Mouse (Mus musculus) left cerebral cortex, adult 2 months (tissue): ENCODE measurements at regions not wholly inside any gene's neighbourhood (a gene's known extent, or its start where the extent isn't known, plus 50 kb on each side); places are given as distances from the start of the nearest gene placed in this dataset.
A peak's percentile ranks its signal among the peaks of the same experiment; 100 is the strongest.

Experiments
- DNase-seq, 2 experiments: peaks; one replicate each; pipeline ENCODE4 v3.0.0; 2021 to 2022; ENCODE audit warnings: low spot score in 2 of 2, mixed read lengths in 1 of 2; ENCODE audit errors: extremely low spot score in 1 of 2
- H3K27ac ChIP-seq: fragments of 200-600 bp; 2 replicates; pipeline ENCODE4 v1.8.1; 2022
- H3K4me3 ChIP-seq: fragments of 200-600 bp; 2 replicates; pipeline ENCODE4 v1.8.1; 2022
- CTCF ChIP-seq: fragments of 200-600 bp; IDR thresholded peaks from 2 replicates; pipeline ENCODE4 v1.8.1; 2022; ENCODE audit warnings: antibody characterized with exemption, mild to moderate bottlenecking, moderate library complexity
- intact Hi-C: fragments of 180-260 bp; cut with DNase I; formaldehyde crosslinking; loops from one replicate; pipeline ENCODE4 v1.15.1; 2025

DNA sequence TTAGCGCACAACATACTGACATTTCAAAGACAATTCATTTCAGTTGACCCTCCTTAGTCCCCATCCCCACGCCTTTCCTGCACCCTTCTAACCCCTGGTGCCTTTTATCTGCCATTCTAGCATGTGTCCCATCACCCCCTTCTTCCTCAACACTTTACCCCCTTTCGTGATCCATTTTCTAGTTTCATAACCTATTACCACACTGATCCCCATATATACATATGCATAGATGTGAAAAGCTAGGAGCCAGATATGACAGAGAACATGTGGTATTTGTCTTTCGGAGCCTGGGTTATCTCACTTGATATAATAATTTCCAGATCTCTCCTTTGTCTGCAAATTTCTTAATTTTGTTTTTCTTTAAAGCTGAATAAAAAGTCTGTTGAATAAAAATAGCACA is 154.9 kb downstream of the Tm2d1 start:
- no peak for TF ChIP-seq CTCF
- no peak for DNase-seq
- no peak overlapping the region for H3K27ac ChIP-seq
- H3K4me3 ChIP-seq, result no peak overlapping the region
- intact Hi-C loops, result no loop called here

DNA sequence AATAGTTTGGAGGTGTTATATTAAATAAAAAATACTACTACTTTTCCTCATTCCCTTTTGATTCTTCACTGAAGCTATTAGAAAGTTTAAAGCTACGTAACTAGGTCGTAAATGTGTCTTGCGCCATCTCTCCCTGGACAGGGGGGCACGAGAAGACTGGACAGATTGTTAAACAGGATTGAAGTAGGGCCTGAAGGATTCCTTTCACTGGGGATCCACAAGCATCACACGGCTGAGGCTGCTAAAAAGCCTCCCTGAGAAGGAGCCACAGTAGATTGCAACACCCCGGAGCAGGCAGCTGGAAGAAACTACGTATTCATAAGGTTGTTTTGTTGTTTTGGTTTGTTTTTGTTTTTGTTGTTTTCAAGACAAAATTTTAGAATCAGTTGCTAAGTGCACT is 158.7 kb downstream of the Tm2d1 start:
- intact Hi-C loops, result no loop called here
- TF ChIP-seq CTCF, result no peak
- Histone ChIP-seq H3K27ac (no peak overlapping the region), H3K4me3 (no peak overlapping the region)
- DNase-seq, result no peak

DNA sequence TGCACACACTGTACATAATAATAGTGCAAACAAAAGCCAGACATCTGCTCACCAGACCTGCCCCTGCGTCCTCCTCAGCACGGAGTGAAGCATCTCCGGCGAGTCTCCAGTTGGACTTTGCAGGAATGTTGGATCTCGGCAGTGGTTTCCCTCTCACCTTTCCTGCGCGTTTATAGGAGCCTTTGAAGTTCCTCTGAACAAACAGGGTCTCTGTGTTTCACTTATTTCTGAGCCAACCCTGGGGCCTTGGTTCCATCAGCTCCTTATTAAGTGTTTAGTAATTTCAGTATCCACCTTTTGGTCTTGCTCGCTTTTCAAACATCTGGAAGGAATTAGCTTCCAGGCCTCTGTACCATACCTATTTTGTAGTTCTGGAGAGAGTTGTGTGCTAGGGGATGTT is 159.7 kb downstream of the Tm2d1 start:
- DNase-seq, result no peak
- Histone ChIP-seq H3K27ac (no peak overlapping the region), H3K4me3 (no peak overlapping the region)
- no peak for TF ChIP-seq CTCF
- intact Hi-C loops, result no loop called here

DNA sequence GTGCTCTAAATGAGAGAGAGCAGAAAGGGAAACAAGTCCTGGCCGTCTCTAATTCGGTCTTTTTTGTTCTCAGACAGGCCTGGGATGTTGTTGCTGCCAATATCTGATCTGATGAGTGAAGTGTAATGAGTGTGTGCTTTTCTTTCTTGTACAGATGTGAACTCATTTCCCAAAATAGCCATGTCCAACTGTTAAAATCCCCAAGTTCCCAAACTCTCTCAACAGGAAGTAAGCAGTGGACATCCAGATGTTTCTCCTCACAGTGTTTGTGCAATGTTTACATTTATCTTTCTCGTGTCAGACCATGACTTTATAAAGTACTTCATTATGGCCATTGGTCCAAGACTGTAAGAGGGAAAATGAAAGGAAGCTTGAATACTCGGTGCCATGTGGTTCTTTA is 161.5 kb downstream of the Tm2d1 start:
- intact Hi-C loops, result no loop called here
- no peak overlapping the region for H3K4me3 ChIP-seq
- TF ChIP-seq CTCF, result no peak
- no peak for DNase-seq
- no peak overlapping the region for H3K27ac ChIP-seq

DNA sequence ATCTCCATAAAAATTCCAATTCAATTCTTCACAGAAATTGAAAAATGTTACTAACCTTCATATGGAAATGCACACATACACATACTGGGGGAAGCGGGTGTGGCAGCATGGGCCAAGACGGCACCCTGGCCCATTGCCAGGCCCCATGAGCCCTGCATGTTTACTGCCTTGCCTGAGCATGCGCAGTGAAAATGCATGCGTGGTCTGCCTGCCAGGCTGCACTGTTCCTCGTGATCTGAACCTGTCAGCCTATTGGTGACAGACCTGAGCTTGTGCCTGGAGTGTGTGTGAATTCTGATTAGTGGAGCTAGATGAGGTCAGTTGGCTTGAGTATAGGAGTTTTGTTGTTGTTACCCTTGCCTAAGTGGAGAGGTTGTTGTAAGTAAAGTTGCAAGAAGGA is 167.9 kb downstream of the Tm2d1 start:
- H3K27ac ChIP-seq, result no peak overlapping the region
- intact Hi-C loops, result no loop called here
- no peak for TF ChIP-seq CTCF

DNA sequence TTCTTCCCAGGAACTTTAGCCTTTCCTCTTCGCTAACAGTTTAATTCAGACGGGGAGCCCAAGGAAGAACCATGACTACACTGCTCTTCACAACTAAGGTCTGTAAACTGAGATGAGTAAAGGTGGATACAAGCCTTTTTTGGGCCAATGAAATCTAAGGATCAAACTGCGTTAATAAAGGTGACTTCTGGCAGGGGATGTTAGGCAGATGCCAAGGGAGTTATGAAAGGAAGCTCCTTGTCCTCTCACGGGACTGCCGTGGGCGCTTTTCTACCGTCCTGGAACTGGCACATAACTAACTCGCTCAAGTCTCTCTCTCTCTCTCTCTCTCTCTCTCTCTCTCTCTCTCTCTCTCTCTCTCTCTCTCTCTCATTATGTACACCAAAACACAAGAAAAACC is 175.7 kb downstream of the Tm2d1 start:
- no peak for TF ChIP-seq CTCF
- intact Hi-C loops, result no loop called here
- no peak for DNase-seq
- Histone ChIP-seq H3K27ac (no peak overlapping the region), H3K4me3 (no peak overlapping the region)

More for the DNA sequence above, 167.9 kb downstream of the Tm2d1 start:
- no peak for DNase-seq
- no peak overlapping the region for H3K4me3 ChIP-seq

DNA sequence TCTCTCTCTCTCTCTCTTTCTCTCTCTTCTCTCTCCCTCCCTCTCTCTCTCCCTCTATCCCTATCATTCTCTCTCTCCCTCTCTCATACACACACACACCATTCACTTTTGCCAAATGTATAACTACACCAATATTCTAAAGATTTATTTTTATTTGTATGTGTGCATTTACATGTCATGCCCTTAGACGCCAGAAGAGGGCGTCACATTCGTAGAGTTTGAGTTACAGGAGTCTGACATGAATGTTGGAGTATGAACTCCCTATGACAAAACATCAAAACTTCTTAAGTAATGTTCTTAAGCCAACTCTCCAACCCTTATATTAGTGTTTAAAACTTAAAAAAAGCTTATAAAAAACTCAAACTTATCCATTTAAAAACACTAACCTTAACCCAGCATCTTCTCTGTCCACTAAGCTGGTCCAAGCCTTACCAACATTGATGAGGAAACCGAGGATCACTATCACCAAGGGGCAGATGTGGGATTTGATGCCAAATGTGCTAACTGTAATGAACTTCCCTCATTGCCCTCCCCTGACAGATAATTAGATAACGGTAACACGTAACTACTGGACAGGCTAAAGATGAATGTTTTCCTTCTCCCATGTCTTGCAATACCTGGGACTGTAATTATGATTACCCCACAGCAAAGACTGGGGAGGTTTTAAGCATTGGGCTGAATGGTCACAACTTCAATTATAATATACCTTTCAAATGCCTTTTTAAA is 176.7 kb downstream of the Tm2d1 start:
- peak; percentile 27 for TF ChIP-seq CTCF
- intact Hi-C loops, result no loop called here

DNA sequence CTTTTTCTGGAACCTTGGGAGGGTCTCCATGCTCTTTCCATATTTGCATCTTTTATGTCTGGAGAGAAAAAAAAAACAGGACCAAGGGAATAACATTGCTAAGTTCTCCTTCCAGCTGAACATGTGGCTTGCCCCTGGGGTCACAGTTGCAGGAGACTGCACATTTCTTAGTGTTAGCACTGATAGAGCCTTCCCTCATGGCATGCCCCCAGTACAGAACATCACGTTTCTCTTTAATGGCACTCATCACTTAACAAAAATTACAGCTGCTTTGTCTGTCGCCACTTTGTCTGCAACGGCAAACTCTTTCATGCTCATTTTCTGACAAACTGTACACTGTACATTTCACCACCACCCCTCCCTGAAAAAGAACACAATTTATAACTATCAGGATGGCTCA is 180.0 kb downstream of the Tm2d1 start:
- DNase-seq, result no peak
- H3K4me3 ChIP-seq, result no peak overlapping the region
- TF ChIP-seq CTCF, result no peak
- no peak overlapping the region for H3K27ac ChIP-seq
- intact Hi-C loops, result no loop called here

More for the DNA sequence above, 176.7 kb downstream of the Tm2d1 start:
- DNase-seq, result no peak
- Histone ChIP-seq H3K27ac (no peak overlapping the region), H3K4me3 (no peak overlapping the region)

DNA sequence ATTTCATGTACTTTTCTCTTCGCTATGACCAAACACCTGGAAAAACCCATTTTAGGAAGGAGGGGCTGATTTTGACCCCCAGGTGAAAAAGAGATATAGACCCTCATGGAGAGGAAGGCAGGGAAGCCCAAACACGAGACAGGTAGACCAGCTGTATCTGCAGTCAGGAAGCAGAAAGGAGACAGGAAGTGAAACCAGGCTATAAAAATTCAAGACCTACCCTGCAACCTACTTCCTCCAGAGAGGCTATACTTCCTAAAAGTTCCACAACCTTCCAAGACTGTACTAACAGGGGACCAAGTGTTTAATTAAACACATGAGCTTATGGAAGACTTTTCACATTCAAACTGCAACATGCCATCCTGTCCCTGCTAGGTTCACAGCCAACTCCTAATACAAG is 180.9 kb downstream of the Tm2d1 start:
- intact Hi-C loops, result no loop called here
- H3K4me3 ChIP-seq, result no peak overlapping the region
- no peak for TF ChIP-seq CTCF
- no peak for DNase-seq
- no peak overlapping the region for H3K27ac ChIP-seq

DNA sequence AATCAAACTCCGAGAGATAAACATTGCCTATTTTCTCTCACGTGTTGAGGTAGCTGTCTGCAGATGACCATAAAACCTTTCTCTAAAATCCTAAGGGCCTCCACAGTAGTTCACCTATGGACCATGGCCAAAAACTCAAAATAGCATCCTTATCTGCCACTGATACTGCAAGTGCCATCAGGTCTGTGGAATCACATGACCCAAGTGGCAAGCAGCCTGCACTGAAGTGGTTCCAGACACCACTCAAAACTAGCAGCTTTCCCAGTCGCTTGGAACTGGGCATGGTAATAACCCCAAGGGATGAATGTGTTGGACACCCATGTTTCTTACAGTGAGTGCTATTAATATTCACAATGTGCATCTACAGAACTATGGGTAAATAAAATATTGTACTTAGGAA is 182.0 kb downstream of the Tm2d1 start:
- intact Hi-C loops, result no loop called here
- no peak for TF ChIP-seq CTCF
- no peak overlapping the region for H3K4me3 ChIP-seq
- DNase-seq, result no peak
- H3K27ac ChIP-seq, result no peak overlapping the region

DNA sequence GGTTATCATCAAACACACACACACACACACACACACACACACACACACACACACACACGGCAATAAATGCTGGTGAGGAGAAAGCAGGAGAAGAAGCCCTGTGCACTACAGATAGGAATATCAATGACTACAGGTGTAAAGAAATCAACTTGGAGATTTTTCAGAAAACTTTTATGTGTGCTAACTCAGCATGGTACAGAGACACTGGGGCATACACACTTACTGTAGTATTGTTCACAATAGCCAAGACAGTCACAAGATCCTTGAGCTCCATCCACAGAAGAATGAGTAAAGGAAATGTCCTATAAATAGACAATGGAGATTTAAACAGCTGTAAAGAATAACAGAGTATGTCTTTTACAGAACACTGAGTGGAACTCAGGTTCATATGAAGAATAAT is 182.4 kb downstream of the Tm2d1 start:
- no peak for DNase-seq
- no peak overlapping the region for H3K4me3 ChIP-seq
- no peak for TF ChIP-seq CTCF
- no peak overlapping the region for H3K27ac ChIP-seq
- intact Hi-C loops, result no loop called here

DNA sequence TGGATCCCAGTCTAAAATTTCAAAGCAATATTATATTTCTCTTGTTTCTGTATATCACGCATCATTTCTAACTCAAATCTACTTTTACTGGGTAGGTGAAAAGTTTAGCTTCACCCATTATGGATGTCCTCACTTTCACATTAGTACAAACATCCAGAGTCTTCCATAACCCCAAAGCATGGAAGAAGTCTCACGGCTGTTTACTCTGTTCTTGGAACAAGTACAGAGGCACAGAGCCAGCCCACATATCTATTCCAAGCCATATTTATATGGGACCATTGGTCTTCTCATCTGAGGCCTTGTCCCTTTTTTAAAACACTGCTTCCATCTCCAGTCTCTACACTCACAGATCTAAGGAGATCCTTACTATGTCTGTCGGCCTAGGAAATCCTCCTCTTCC is 192.8 kb downstream of the Tm2d1 start:
- no peak for TF ChIP-seq CTCF
- Histone ChIP-seq H3K27ac (no peak overlapping the region), H3K4me3 (no peak overlapping the region)
- DNase-seq, result no peak
- intact Hi-C loops, result no loop called here

DNA sequence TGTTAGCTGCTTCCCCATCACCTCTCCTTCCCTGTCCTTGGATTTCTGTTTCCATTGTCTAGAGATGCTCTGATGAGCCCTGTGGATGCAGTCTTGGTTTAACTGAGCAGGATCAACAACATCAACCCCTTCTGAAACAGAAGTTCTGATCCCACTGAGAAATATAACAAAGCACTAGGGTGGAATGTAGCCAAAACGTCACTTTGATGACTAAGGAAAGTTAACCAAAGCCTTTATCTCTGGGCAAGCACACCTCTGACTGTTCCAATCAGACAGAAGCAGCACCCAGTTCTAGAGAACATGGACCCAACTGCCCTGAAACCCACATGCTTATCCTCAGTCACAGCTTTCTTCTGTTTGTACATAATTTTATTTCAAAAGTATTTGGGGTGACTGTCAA is 193.2 kb downstream of the Tm2d1 start:
- H3K27ac ChIP-seq, result no peak overlapping the region
- no peak for DNase-seq
- H3K4me3 ChIP-seq, result no peak overlapping the region
- no peak for TF ChIP-seq CTCF
- intact Hi-C loops, result no loop called here
